Mouse (Mus musculus): Measurements from ENCODE around the gene Fam129c. TPM values are rescaled to one million over a fixed set of nuclear protein-coding genes. Genes with fewer than 3 reads are reported as not detected.

Gene Fam129c
- total RNA-seq, 2 experiments from 2014 or later, result 0.57 to 1.3 TPM

GRCm38 (mm10) chr8:71602666-71603334 lies 5.4 kb downstream of the Fam129c start:
- peak; percentile 78 for DNase-seq (ENCODE audit: low spot score)

- no peak for DNase-seq (ENCODE audit: low spot score)
Observed at GRCm38 (mm10) chr8:71604021-71604420, 6.6 kb downstream of the Fam129c start.

- peak; percentile 99 for DNase-seq (ENCODE audit: low spot score)
Observed at GRCm38 (mm10) chr8:71610822-71611651, 13.6 kb downstream of the Fam129c start, which contains the start of gene Colgalt1. Colgalt1 (plus strand) TSS chr8:71610998.

- DNase-seq (ENCODE audit: low spot score), result no peak
Observed at GRCm38 (mm10) chr8:71612141-71612540, 14.7 kb downstream of the Fam129c start.

GRCm38 (mm10) chr8:71613418-71613817 lies 16.0 kb downstream of the Fam129c start:
- no peak for DNase-seq (ENCODE audit: low spot score)

GRCm38 (mm10) chr8:71619786-71620185 lies 22.3 kb downstream of the Fam129c start:
- peak; percentile 77 for DNase-seq (ENCODE audit: low spot score)

GRCm38 (mm10) chr8:71625088-71625487 lies 27.6 kb downstream of the Fam129c start:
- no peak for DNase-seq (ENCODE audit: low spot score)

- no peak for DNase-seq (ENCODE audit: low spot score)
Observed at GRCm38 (mm10) chr8:71626753-71627152, 29.3 kb downstream of the Fam129c start.

- DNase-seq (ENCODE audit: low spot score), result no peak
Observed at GRCm38 (mm10) chr8:71627265-71628099, 30.0 kb downstream of the Fam129c start.

GRCm38 (mm10) chr8:71628396-71629095 lies 31.1 kb downstream of the Fam129c start:
- DNase-seq (ENCODE audit: low spot score), result no peak

GRCm38 (mm10) chr8:71629096-71629697 lies 31.7 kb downstream of the Fam129c start:
- DNase-seq (ENCODE audit: low spot score), result peak; percentile 93

GRCm38 (mm10) chr8:71629781-71630212 lies 32.3 kb downstream of the Fam129c start:
- DNase-seq (ENCODE audit: low spot score), result peak; percentile 43

- DNase-seq (ENCODE audit: low spot score), result no peak
Observed at GRCm38 (mm10) chr8:71630761-71631160, 33.3 kb downstream of the Fam129c start.

GRCm38 (mm10) chr8:71631897-71632296 lies 34.4 kb downstream of the Fam129c start:
- DNase-seq (ENCODE audit: low spot score), result no peak

GRCm38 (mm10) chr8:71633164-71633563 lies 35.7 kb downstream of the Fam129c start:
- peak; percentile 77 for DNase-seq (ENCODE audit: low spot score)

- DNase-seq (ENCODE audit: low spot score), result peak; percentile 35
Observed at GRCm38 (mm10) chr8:71633981-71634667, 36.7 kb downstream of the Fam129c start.

GRCm38 (mm10) chr8:71637149-71638095 lies 40.0 kb downstream of the Fam129c start:
- no peak for DNase-seq (ENCODE audit: low spot score)

GRCm38 (mm10) chr8:71638321-71638720 lies 40.9 kb downstream of the Fam129c start:
- no peak for DNase-seq (ENCODE audit: low spot score)

GRCm38 (mm10) chr8:71639318-71639717 lies 41.9 kb downstream of the Fam129c start:
- no peak for DNase-seq (ENCODE audit: low spot score)

Data from gastrocnemius, adult 18-20 months (tissue).